Mouse (Mus musculus) kidney, embryonic 14.5 days (tissue): Measurements from ENCODE around the gene Baat. TPM values are rescaled to one million over a fixed set of nuclear protein-coding genes. Genes with fewer than 3 reads are reported as not detected.

ENCODE experiments used
- ATAC-seq: fragments of 200-750 bp; cut with Nextera tagmentation; 2 replicates; pipeline ENCODE4 v1.8.0; 2017; ENCODE audit warnings: moderate number of reproducible peaks, mild to moderate bottlenecking, moderate TSS enrichment, moderate library complexity; ENCODE audit not compliant: low FRiP score, low TSS enrichment
- H3K27ac ChIP-seq: fragments of 300-500 bp; sonication (generic); 2 replicates; pipeline ENCODE4 v1.5.1; 2014; ENCODE audit warnings: low read depth, mild to moderate bottlenecking, low read length, moderate library complexity, mixed read lengths
- H3K27me3 ChIP-seq: fragments of 300-500 bp; sonication (generic); 2 replicates; pipeline ENCODE4 v1.6.1; 2014; ENCODE audit warnings: mild to moderate bottlenecking, low read length; ENCODE audit not compliant: control insufficient read depth, insufficient read depth
- H3K36me3 ChIP-seq: fragments of 300-500 bp; sonication (generic); 2 replicates; pipeline ENCODE4 v1.6.1; 2014; ENCODE audit warnings: low read length, mixed read lengths; ENCODE audit not compliant: control insufficient read depth, insufficient read depth
- H3K4me1 ChIP-seq: fragments of 300-500 bp; sonication (generic); 2 replicates; pipeline ENCODE4 v1.6.1; 2014; ENCODE audit warnings: low read length, mixed read lengths; ENCODE audit not compliant: control insufficient read depth, insufficient read depth
- H3K4me2 ChIP-seq: fragments of 300-500 bp; sonication (generic); replicated peaks from 2 replicates; pipeline ENCODE4 v1.6.1; 2014; ENCODE audit warnings: low read depth, mild to moderate bottlenecking, low read length
- H3K4me3 ChIP-seq: fragments of 300-500 bp; sonication (generic); 2 replicates; pipeline ENCODE4 v1.5.1; 2014; ENCODE audit warnings: mild to moderate bottlenecking, low read length
- H3K9ac ChIP-seq: fragments of 300-500 bp; sonication (generic); 2 replicates; pipeline ENCODE4 v1.6.1; 2014; ENCODE audit warnings: low read depth, mild to moderate bottlenecking, low read length, moderate library complexity
- H3K9me3 ChIP-seq: fragments of 300-500 bp; sonication (generic); 2 replicates; pipeline ENCODE4 v1.6.1; 2016; ENCODE audit warnings: low read length; ENCODE audit not compliant: control insufficient read depth
- WGBS: fragments of 180-500 bp; shearing (Covaris S2); extraction: QIAGEN DNeasy Blood & Tissue Kit; methylation state at CpG from one replicate; pipeline ENCODE4 v1.1.7; 2014; 5-methylcytosine and 5-hydroxymethylcytosine counted together
- polyA plus RNA-seq: library from polyadenylated mRNA; unstranded; fragments of >200 nt; fragmentation: Nextera tagmentation; extraction: Ambion mirVana; gene quantifications from 2 replicates; pipeline ENCODE4 v1.2.1, GENCODE M21; 2014

Baat gene
- polyA plus RNA-seq, 1 experiment from 2014 or later = not detected

- H3K4me3 ChIP-seq = no peak overlapping the region
- H3K9me3 ChIP-seq = no peaks in the 10 kb centered on the region
- H3K27ac ChIP-seq = no peak overlapping the region
- H3K4me1 ChIP-seq = no peaks in the 10 kb centered on the region
- 94% methylated on average over 4 of the region's 4 CpGs for WGBS
- no peaks in the 10 kb centered on the region for H3K27me3 ChIP-seq
- no peak overlapping the region for H3K9ac ChIP-seq
- no peak overlapping the region for H3K4me2 ChIP-seq
- H3K36me3 ChIP-seq = no peaks in the 10 kb centered on the region
- no peak for ATAC-seq
Observed at GRCm38 (mm10) chr4:49535675-49536294, 29.4 kb upstream of the Baat start.

GRCm38 (mm10) chr4:49535036-49535435 lies 28.7 kb upstream of the Baat start:
- Histone ChIP-seq H3K4me1 (no peaks in the 10 kb centered on the region), H3K36me3 (peaks cover 7% of the 10 kb centered on the region), H3K27ac (no peak overlapping the region), H3K9ac (no peak overlapping the region), H3K9me3 (peaks cover 4% of the 10 kb centered on the region; the same call in 1 of the 2 replicates), H3K4me2 (no peak overlapping the region), H3K4me3 (no peak overlapping the region), H3K27me3 (no peaks in the 10 kb centered on the region)
- 88% methylated on average over 3 of the region's 3 CpGs for WGBS
- no peak for ATAC-seq

GRCm38 (mm10) chr4:49522576-49522975 lies 16.2 kb upstream of the Baat start:
- Histone ChIP-seq H3K4me1 (0 out of 2 replicates have a peak, but pooled peaks cover 6% of the 10 kb centered on the region), H3K9ac (no peak overlapping the region), H3K9me3 (no peaks in the 10 kb centered on the region), H3K27ac (no peak overlapping the region), H3K27me3 (no peaks in the 10 kb centered on the region), H3K4me2 (no peak overlapping the region), H3K36me3 (peaks cover 4% of the 10 kb centered on the region; the same call in 1 of the 2 replicates), H3K4me3 (no peak overlapping the region)
- ATAC-seq = no peak
- WGBS = 85% methylated on average over 9 of the region's 9 CpGs

- H3K4me2 ChIP-seq = peak overlapping the region; percentile 54
- 0 out of 2 replicates have a peak, but pooled peaks cover 6% of the 10 kb centered on the region for H3K4me1 ChIP-seq
- peak; percentile 81 for ATAC-seq
- H3K27me3 ChIP-seq = no peaks in the 10 kb centered on the region
- peaks cover 4% of the 10 kb centered on the region; the same call in 1 of the 2 replicates for H3K36me3 ChIP-seq
- H3K4me3 ChIP-seq = peak overlapping the region; percentile 55
- peak overlapping the region; percentile 48 for H3K9ac ChIP-seq
- no peaks in the 10 kb centered on the region for H3K9me3 ChIP-seq
- WGBS = under 1% methylated on average over 17 of the region's 17 CpGs
- no peak overlapping the region for H3K27ac ChIP-seq
Observed at GRCm38 (mm10) chr4:49521346-49521745, 15.0 kb upstream of the Baat start.

- ATAC-seq = peak; percentile 99
- Histone ChIP-seq H3K4me1 (0 out of 2 replicates have a peak, but pooled peaks cover 6% of the 10 kb centered on the region), H3K4me3 (peak within 1 kb of the TSS; percentile 55), H3K27ac (no peak within 1 kb of the TSS), H3K9ac (peak within 1 kb of the TSS; percentile 62), H3K4me2 (peak within 1 kb of the TSS; percentile 54), H3K27me3 (no peaks in the 10 kb centered on the region), H3K36me3 (peaks cover 4% of the 10 kb centered on the region; the same call in 1 of the 2 replicates), H3K9me3 (no peaks in the 10 kb centered on the region)
- WGBS = under 1% methylated on average over 41 of the region's 41 CpGs
Observed at GRCm38 (mm10) chr4:49520572-49521340, 14.4 kb upstream of the Baat start, which contains the start of the genes Mrpl50 and Zfp189. Mrpl50 (minus strand) TSS chr4:49521093. Zfp189 (plus strand) TSS chr4:49521176.

GRCm38 (mm10) chr4:49519476-49519875 lies 13.1 kb upstream of the Baat start:
- Histone ChIP-seq H3K27me3 (no peaks in the 10 kb centered on the region), H3K4me3 (peak overlapping the region; percentile 55; the same call in 1 of the 2 replicates), H3K27ac (no peak overlapping the region), H3K4me2 (peak overlapping the region; percentile 45), H3K9ac (no peak overlapping the region), H3K9me3 (no peaks in the 10 kb centered on the region), H3K4me1 (0 out of 2 replicates have a peak, but pooled peaks cover 6% of the 10 kb centered on the region), H3K36me3 (peaks cover 5% of the 10 kb centered on the region; the same call in 1 of the 2 replicates)
- WGBS = 70% methylated on average over 5 of the region's 5 CpGs
- no peak for ATAC-seq

GRCm38 (mm10) chr4:49514441-49514840 lies 8.1 kb upstream of the Baat start:
- WGBS = 97% methylated on average over 6 of the region's 6 CpGs
- Histone ChIP-seq H3K9ac (no peak overlapping the region), H3K4me1 (0 out of 2 replicates have a peak, but pooled peaks cover 6% of the 10 kb centered on the region), H3K4me2 (no peak overlapping the region), H3K9me3 (no peaks in the 10 kb centered on the region), H3K27ac (no peak overlapping the region), H3K36me3 (peaks cover 27% of the 10 kb centered on the region), H3K27me3 (no peaks in the 10 kb centered on the region), H3K4me3 (no peak overlapping the region)
- ATAC-seq = no peak

- ATAC-seq = no peak
- Histone ChIP-seq H3K27ac (no peak overlapping the region), H3K9me3 (no peaks in the 10 kb centered on the region), H3K27me3 (no peaks in the 10 kb centered on the region), H3K9ac (no peak overlapping the region), H3K4me1 (no peaks in the 10 kb centered on the region), H3K4me3 (no peak overlapping the region), H3K36me3 (peaks cover 27% of the 10 kb centered on the region), H3K4me2 (no peak overlapping the region)
- 87% methylated on average over 4 of the region's 4 CpGs for WGBS
Observed at GRCm38 (mm10) chr4:49512636-49513035, 6.3 kb upstream of the Baat start.
